Mouse (Mus musculus) olfactory bulb, adult 2 months (tissue): ENCODE data around the gene C8a. TPM values are rescaled to one million over a fixed set of nuclear protein-coding genes. Genes with fewer than 3 reads are reported as not detected.

Experiments
- H3K27ac ChIP-seq: fragments of 200-500 bp; 2 replicates; pipeline ENCODE4 v1.5.1; 2012; ENCODE audit warnings: low read depth, low read length; ENCODE audit not compliant: insufficient read depth
- H3K4me1 ChIP-seq: fragments of 200-500 bp; 2 replicates; pipeline ENCODE4 v1.6.1; 2012; ENCODE audit warnings: low read length; ENCODE audit not compliant: control insufficient read depth, insufficient read depth
- H3K4me3 ChIP-seq: fragments of 200-500 bp; 2 replicates; pipeline ENCODE4 v1.5.1; 2012; ENCODE audit warnings: mild to moderate bottlenecking, low read depth, low read length, moderate library complexity; ENCODE audit not compliant: insufficient read depth
- CTCF ChIP-seq: fragments of 200-500 bp; IDR thresholded peaks from 2 replicates; pipeline ENCODE4 v1.5.1; 2012; ENCODE audit warnings: low read depth, mild to moderate bottlenecking, low read length, moderate library complexity; ENCODE audit not compliant: insufficient read depth
- POLR2A ChIP-seq: fragments of 200-500 bp; IDR thresholded peaks from 2 replicates; pipeline ENCODE4 v1.6.1; 2012; ENCODE audit warnings: mild to moderate bottlenecking, low read depth, low read length, moderate library complexity; ENCODE audit not compliant: insufficient read depth
- WGBS: fragments of 180-500 bp; shearing (Covaris S2); methylation state at CpG from one replicate; pipeline ENCODE4 v1.1.7; 2018; 5-methylcytosine and 5-hydroxymethylcytosine counted together
- polyA plus RNA-seq: library from polyadenylated mRNA; stranded (reverse); fragments of >200 nt; gene quantifications from 2 replicates; pipeline ENCODE4 v1.2.4, GENCODE M21; 2012; ENCODE audit warnings: low replicate concordance; ENCODE audit not compliant: missing spikeins, insufficient read depth, insufficient read length

The C8a gene
- polyA plus RNA-seq, 1 experiment = not detected

GRCm38 (mm10) chr4:104893588-104893987, 17.4 kb upstream of the C8a start:
- WGBS = 56% methylated on average over 5 of the region's 5 CpGs
- H3K4me1 ChIP-seq = peaks cover 7% of the 10 kb centered on the region
- H3K4me3 ChIP-seq = no peak overlapping the region
- no peak for TF ChIP-seq CTCF
- no peak for TF ChIP-seq POLR2A
- H3K27ac ChIP-seq = 0 out of 2 replicates have a peak overlapping the region, but pooled peaks have one; percentile 5

DNA sequence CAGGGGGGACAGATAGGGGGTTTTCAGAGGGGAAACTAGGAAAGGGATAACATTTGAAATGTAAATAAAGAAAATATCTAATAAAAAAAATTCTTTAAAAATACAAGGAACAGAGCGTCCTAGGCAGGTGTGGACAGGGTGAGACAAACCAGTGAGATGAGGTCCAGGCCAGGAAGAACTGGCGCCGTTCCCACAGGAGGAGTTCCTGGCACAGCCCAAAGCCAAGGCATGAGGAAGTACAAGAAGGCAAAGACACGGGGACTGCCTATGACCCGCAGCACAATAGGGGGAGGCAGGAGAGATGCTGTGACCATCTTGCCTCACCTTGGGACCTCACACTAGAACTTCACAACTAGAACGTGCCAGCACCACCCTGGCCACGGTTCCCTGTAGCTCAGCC, 15.5 kb upstream of the C8a start:
- TF ChIP-seq POLR2A = no peak
- TF ChIP-seq CTCF = no peak
- H3K27ac ChIP-seq = no peak overlapping the region
- 92% methylated on average over 7 of the region's 7 CpGs for WGBS
- H3K4me1 ChIP-seq = peaks cover 7% of the 10 kb centered on the region
- no peak overlapping the region for H3K4me3 ChIP-seq

DNA sequence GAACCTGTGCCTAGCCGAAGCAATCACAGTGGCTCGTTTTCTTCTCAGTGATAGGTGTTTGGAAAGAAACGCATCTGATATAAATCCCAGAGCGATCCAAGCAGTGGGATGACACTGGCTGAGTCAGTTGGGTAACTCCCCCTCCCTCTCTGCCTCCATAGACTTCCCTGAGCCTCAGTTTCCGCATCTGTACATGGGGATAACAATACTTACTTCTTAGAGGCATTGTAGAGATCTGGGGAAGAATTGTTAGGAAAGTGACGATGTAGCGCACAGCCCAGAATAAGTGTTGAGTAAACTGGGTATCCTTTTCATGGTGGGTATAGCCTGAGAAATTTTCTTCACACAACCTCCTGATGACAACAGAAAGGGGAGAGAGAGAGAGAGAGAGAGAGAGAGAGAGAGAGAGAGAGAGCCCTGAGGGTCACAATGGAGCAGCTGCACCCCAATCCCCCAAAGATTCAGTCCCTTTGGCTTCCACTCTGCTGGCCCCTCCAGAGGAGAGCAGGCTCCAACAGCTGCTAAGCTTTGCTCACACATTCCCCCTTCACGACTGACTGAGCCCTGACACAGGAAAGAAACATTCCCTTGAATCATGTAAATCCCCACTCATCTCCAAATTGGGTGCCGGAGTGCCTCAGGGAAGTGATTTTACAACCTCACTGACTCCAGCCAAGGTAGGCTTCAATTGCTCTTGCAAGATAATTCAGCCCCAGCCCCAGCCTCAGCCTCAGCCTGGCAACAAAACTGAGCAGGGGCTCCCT, 12.5 kb upstream of the C8a start:
- Histone ChIP-seq H3K27ac (no peak overlapping the region), H3K4me3 (no peak overlapping the region), H3K4me1 (peaks cover 9% of the 10 kb centered on the region)
- WGBS = 90% methylated on average over 9 of the region's 9 CpGs
- TF ChIP-seq POLR2A (no peak), CTCF (no peak)

DNA sequence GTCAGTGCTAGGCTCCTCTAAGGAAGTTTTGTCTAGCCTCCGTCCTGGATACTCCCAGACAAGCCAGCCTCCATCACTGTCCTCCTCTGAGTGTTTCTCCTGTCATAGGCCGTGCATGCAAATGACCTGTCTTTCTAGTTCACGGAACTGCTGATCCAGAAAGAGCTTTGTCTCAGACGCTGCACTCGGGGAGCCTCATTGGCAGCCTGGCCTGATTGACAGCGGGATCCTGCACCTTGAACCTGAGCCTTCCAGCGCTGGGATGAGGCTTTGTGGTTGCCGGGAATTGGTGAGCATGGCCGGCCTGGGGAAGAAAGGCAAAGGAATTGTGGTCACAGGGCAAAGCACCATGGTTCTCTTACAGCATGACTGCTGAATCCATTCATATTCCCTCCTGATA, 11.3 kb upstream of the C8a start:
- no peak overlapping the region for H3K27ac ChIP-seq
- 86% methylated on average over 9 of the region's 9 CpGs for WGBS
- no peak for TF ChIP-seq POLR2A
- no peak for TF ChIP-seq CTCF
- H3K4me1 ChIP-seq = peaks cover 6% of the 10 kb centered on the region
- no peak overlapping the region for H3K4me3 ChIP-seq

GRCm38 (mm10) chr4:104875832-104876231, 366 bp downstream of the C8a start:
- Histone ChIP-seq H3K27ac (no peak overlapping the region), H3K4me3 (no peak overlapping the region), H3K4me1 (no peaks in the 10 kb centered on the region)
- WGBS = 67% methylated on average over 4 of the region's 4 CpGs
- TF ChIP-seq POLR2A (no peak), CTCF (no peak)

- WGBS = 91% methylated on average over 5 of the region's 5 CpGs
- H3K4me3 ChIP-seq = no peak overlapping the region
- no peak overlapping the region for H3K27ac ChIP-seq
- TF ChIP-seq CTCF (no peak), POLR2A (no peak)
- no peaks in the 10 kb centered on the region for H3K4me1 ChIP-seq
These were observed 6.0 kb downstream of the C8a start for GRCm38 (mm10) chr4:104870196-104870595.

GRCm38 (mm10) chr4:104869581-104869980, 6.6 kb downstream of the C8a start:
- Histone ChIP-seq H3K27ac (no peak overlapping the region), H3K4me3 (no peak overlapping the region), H3K4me1 (no peaks in the 10 kb centered on the region)
- no peak for TF ChIP-seq CTCF
- TF ChIP-seq POLR2A = no peak

DNA sequence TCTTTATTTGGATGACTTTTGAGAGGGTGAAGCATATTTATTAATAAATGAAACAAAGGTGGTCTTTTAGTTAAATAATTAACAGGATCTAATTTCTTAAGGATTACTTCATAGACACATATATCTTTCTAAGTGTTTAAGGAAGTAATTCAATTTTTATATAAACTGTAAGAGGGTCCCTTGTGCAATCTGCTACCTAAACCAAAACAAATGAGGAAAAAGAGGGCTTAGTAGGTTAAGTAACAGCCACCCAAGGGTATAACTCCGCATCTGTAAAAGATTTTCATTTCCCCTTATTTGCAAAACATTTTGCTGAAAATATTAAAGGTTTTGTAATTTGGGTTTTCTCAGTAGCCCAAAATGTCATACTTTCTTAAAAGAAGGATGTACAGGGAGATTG, 11.8 kb downstream of the C8a start:
- 96% methylated on average over 1 of the region's 1 CpGs for WGBS
- Histone ChIP-seq H3K4me1 (no peaks in the 10 kb centered on the region), H3K27ac (no peak overlapping the region), H3K4me3 (no peak overlapping the region)
- TF ChIP-seq CTCF (no peak), POLR2A (no peak)

DNA sequence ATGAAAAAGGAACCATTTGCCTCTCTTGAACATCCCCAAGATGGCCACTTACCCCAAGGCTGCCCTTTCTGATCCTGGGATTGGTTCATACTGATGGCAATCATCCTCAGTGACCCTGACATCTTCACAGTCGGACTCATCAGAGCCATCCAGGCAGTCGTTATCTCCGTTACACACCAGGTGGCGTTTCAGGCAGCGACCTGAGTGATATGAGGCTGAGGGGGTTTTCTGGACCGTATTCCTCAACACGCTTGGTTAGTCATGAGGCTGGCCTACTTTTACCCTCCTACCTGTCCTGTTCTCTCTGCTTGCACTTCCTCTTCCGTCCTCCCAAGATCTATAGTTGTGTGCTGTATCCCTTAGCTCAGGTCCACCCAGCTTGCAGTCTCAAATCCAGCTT, 15.0 kb downstream of the C8a start:
- no peak for TF ChIP-seq POLR2A
- TF ChIP-seq CTCF = no peak
- no peak overlapping the region for H3K27ac ChIP-seq
- WGBS = 87% methylated on average over 8 of the region's 8 CpGs
- no peaks in the 10 kb centered on the region for H3K4me1 ChIP-seq
- no peak overlapping the region for H3K4me3 ChIP-seq

DNA sequence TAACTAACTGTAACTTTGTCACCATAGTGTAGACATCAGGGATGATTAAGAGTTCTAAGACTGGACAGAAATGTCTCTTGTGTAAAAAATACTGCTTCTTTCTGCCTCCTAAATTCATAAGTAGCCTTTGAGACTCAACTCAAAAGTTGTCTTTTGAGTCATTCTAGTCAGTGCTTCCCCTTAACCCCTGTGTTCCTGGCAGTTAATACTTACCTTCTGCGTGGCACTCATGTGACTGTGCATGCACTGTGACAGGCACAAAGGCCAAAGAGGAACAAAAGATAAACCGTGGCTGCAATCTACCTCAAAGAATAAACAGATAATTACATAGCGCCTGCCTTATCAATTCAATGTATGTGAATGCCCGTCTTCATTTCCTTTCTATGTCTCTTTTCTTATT, 18.4 kb downstream of the C8a start:
- H3K4me3 ChIP-seq = no peak overlapping the region
- TF ChIP-seq POLR2A (no peak), CTCF (no peak)
- H3K27ac ChIP-seq = no peak overlapping the region
- no peaks in the 10 kb centered on the region for H3K4me1 ChIP-seq
- 70% methylated on average over 4 of the region's 4 CpGs for WGBS
